Mouse (Mus musculus) T-helper 17 cell (primary cell): ENCODE results near the gene Axdnd1.

Experiments
- in situ Hi-C, 2 experiments: fragments of 300-600 bp; cut with MboI, MseI; formaldehyde crosslinking; loops; 1 replicate in 1 of 2; 2 replicates in 1 of 2; pipeline ENCODE4 v1.15.1; 2025; ENCODE audit warnings: high pct_unique_total_duplicates in 2 of 2

The Axdnd1 gene

DNA sequence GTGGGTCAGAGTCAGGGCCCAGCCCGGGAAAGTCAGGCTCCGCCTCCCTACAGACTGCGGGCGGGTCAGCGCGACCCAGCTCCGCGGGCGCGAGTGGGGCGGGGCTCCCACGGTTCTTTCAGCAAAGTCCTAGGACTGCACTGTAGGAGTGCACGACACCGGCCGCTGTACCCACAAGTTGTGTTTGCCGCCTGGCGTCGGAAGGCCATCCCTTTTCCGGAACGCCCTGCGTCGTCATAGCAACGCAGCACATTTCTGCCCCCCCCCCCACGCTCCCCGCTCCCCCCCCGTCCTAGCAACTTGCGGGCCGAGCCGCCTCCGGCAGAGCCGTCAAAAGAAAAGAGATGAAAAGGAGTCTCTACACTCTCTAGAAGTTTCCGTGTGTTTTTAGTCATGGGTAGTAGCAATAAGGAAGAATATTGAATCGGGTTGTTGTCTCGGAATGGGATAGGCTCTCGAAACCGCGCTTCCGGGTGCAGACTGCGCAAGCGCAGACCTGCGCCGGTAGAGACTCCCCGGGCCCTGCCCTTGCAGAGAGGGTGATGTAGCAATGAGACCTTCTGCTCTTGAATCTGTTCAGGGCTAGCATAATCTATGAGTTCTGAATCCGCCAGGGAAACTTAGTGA lies at the start of gene Axdnd1:
Axdnd1 (minus strand) TSS at position 489 of the 627 bp plus-strand sequence.
- in situ Hi-C loops: loop anchor here in 1 of 2 experiments (5.0 kb wide), 1 partner anchor 212 kb away; no protein-coding TSS in a partner anchor

DNA sequence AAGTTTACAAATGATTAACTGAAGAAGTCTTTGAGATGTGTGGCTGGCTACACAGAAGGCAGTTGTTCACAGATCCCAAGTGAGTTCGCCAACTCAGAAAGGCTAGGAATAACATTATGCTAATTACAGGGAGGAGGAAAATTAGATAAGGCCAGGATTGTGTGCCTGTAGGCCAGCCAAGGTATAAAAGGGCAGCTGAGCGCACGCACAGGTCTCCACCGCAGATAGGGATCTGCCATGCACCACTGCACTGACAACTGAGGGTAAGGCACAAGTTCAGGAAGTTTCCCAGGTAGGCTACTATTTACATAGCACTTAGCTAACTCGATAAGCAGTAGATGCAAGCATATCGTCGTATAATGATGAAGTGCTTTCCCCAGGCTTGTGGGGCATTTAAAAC lies 49.6 kb upstream of the Axdnd1 start:
- in situ Hi-C loops: no loop called here

DNA sequence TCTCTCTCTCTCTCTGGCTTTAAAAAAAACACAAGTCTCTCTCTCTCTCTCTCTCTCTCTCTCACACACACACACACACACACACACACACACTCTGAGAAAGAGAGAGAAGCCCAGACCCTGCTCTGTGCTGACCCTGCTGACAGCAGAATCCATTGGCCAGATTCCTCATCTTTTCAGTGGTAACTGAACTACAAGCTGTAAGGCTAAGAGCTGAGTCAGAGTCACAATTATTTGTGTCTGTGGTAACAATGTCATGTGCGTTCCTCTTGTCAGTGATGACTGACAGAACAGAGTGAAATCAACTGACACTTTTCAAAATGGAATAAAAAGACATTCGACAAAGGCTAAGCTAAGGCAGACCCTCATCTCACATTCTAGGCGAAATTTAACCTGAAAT lies 47.6 kb upstream of the Axdnd1 start:
- in situ Hi-C loops: no loop called here

DNA sequence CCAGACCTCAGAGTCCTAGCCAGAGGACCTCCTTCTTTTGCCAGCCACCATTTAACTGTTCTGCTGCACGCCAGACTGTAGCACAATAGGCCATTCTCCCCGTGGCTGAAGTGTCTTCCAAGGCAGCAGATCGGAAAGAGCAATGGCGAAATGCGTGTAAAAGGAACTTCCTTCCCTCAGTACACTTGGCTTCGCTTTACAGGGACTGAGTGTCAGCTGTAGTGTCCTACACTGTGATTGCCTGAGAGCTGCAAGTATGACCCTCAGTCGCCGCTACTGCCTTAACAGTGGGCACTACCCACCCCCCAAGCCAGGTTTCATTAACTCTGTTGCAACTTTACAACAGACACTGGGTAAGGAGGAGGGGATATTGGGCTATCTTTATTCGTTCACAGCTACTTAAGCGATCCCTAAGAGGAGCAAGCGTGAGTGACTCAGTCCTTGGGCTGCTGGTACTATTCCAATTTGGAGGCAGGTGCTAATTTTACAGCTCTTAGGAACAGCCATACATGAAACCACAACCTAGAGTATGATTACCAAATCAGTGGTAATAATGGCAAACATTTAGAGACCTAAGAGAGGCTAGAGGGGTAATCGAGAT lies 46.8 kb upstream of the Axdnd1 start:
- in situ Hi-C loops: no loop called here

DNA sequence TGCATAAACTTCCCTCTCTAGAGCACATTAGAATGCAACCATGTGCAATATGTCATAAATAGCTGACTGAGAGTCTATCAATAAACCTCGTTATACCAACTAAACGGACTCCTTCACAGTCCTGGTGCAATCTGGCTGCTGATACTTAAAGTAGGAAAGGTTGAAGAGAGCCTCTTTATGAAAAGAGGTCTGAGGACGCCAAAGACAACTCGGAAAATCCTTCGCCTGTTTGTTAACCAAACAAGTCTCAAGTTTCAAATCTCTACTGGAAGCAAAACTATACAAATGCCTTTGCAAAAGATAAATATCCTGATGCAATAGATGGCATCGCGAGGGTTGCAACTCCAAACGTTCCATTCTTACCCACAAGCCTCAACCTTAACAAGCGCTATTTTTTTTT lies 44.0 kb upstream of the Axdnd1 start:
- in situ Hi-C loops: no loop called here

DNA sequence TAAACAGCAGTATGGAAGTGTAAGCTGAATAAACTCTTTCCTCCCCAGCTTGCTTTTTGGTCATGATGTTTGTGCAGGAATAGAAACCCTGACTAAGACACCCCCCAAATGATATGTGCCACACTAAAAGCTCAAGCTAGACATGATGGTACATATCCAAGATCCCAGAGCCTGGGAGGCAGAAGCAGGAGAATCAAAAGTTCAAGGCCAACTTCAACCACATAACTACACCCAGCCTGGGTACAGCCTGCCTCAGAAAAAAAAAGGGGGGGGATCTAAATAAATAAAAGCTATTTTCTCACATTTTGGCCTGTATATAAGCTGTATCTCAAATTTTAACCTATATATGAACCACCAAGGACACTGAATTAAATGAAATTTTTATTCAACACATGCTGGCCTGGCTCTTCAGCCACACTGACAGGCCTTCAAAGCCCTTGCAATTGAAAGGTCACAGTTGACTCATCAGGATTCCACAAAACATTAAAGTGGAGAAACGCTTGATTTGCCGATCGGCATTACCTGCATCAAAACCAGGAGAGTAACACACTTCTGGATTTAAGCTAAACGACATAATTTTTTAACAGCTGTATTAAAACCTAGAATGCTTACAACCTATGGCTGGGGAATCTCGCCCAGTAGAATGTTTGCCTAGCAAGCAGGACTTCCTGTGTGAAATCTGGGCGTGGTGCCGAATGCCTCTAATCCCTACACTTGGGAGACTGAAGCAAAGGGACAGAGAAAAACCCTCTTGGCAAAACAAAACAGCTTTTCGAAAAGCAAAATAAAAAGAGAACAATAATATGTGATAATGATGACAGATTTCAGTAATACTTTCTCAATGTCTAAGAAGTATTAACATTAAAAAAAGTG lies 43.3 kb upstream of the Axdnd1 start:
- in situ Hi-C loops: no loop called here

DNA sequence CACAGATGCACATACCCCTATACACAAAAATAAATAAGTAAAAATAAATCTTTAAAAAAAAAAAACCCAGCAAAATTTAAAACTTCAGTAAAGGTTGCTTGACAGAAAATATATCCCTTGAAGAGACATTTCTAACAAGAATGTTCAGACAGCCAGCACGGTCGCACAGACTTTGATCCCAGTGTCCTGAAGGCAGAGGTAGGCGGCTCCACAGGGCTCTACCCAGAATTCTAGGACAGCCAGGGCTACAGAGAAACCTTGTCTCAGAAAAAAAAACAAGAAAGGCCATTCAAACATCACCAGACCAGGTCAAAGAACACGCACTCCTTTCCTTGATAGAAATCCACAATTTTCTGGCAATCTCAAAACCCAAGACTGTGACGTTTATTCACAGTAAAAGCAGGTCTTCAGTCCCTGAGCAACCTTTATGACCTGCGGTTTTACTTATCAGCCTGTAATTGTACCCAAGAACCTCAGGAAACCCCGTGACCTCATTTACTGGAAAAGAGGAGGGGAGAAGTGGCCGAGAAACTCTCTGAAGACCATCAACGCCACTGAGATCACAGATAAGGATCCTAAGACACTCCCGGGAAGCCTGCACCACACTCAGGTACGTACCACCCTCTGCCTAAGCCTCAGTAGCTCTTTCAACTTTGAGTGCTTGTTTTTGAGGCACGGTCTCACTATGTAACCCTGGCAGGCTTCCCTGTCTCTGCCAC lies 41.5 kb upstream of the Axdnd1 start:
- in situ Hi-C loops: no loop called here

DNA sequence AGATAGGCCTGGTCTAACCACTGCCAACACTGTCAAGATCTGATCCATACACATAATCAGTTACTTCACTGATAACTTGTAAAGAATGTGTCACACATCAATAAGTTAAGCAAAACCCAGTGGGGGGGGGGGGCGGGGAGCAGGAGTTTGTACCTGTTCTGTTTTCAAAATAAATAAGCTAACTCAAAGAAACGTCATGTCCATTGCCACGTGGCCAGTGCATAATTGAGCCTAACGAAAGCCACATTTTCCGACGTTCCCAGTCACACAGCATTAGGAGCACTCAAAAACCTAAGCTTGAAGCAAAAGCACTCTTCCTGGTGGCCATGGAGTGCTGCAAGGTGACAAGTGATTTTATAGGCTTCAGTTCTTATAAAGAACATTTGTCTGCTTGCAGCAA lies 40.1 kb upstream of the Axdnd1 start:
- in situ Hi-C loops: no loop called here

DNA sequence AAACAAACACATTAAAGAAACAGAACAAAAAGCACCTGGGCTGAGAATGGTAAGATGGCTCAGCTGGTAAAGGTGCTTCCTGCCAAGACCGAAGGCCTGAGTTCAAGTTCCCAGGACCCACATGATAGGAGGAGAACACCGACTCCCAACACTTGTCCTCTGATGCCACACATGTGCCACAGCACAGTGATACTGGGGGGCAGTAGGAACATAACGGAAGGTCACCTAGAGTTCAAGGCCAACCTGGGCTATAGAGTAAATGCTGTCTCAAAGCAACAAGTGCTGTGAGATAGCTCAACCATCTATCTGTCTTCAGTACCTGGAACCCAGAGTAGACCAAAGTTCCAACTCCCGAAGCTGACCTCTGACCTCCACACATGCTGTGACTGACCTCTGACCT lies 39.3 kb upstream of the Axdnd1 start:
- in situ Hi-C loops: no loop called here

DNA sequence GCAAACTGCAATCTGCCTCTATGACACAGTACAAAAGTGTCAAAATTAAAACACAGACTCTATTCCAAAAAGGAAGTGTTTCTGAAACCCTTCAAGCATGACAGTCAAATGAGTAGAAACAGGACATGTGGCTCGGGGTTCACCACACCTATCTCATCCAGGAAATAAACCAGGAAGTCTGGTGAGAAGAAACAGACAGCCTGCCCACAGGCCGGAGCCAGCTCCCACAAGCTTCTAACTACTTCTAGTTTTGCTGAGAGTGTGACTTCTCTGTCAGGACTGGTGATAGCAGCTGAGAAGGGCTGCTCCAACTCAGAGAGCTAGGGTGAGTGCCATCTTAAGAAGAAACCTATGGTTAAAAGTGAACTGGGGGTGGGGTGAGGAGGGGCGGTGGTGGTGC lies 38.7 kb upstream of the Axdnd1 start:
- in situ Hi-C loops: no loop called here

DNA sequence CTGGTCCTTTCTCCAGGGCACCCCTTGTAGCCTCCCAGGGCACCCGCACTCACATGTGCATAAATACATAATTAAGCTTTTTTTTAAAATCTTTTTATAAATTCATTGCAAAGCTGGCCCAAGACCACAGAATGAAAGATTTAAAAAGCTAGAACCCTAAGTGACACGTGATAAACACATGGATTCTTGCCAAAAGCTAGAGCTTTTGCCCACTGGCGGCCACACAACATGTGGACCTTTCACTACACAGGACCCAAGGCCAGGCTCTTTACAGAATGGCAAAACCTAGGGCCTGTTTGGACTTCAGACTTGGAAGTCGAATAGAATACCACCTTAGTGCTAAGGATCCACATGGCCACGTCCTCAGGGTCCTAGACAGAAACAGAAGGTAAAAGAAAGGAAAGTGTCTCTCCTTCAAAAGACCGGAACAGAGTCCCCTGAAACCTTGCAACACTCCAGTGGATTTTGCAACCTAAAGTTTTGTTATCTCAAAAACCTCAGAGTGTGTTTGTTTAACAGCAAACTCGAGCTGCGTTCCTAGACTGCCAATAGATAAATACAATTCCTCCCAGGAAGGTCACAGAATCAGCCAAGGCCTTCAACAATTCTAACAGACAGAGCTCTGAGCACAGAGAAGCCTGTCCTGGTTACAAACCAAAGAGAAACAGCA lies 37.6 kb upstream of the Axdnd1 start:
- in situ Hi-C loops: no loop called here

DNA sequence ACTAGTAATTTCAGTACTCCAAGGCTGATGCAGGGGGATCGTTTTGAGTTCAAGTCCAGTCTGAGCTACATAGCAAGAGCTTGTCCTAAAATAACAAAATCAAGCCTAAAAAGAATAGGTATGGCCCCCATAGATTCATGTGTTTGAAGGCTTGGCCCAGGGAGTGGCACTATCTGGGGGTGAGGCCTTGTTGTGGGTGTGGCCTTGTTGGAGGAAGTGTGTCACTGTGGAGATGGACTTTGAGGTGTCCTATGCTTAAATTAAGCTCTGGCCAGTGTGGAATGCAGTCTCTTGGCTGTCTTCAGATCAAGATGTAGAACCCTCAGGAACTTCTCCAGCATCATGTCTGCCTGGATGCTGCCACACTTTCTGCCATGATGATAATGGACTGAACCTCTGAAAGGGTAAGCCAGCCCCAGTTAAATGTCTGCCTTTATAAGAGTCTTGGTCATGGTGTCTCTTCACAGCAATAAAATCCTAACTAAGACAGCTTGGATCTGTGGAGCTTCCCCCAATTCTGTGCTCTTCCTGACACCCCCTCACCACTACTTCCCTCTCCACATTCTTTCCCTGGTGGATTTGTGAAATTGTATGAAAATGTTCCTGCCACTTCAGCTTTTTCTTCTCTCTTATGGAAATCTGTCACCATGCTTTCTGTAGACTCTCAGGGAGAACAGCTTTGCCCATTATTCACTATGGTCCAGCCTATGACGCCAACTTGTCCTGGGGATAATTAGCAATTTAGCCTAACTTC lies 34.2 kb upstream of the Axdnd1 start:
- in situ Hi-C loops: no loop called here

DNA sequence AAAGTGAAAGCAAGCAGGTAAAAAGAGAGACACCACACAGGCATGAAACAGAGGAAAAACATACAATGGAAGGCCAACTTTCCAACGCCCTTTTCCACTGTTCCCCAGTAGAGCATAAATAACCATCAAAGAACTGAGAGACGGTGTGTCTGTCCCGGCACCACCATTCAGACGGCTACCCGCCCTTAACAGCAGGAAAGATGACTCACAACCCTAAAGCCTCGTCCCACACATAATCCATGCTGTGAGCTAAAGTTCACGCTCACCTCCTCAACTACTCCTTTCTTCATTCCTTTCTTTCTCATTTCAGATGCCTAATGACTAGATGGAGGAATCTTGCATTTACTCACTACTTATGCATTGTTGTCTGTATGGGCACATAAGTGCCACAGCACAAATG lies 33.4 kb upstream of the Axdnd1 start:
- in situ Hi-C loops: no loop called here

DNA sequence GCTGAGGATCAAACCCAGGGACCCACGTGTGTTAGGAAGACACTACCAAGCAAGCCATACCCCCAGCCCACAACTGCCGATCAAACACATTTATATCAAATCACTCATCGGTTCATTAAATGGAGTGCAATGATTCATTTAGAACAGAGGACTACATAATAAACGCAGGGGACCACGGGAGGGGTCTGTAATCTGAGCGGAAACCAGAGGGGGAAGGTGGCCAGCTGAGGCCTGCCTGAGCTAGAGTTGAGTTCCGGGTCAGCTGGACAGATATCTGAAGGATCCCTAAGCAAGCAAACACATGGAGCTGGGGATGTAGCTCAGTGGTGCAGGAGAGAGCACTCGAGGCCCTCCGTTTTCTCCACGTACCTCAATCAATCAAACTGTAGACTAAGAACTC lies 32.9 kb upstream of the Axdnd1 start:
- in situ Hi-C loops: no loop called here

DNA sequence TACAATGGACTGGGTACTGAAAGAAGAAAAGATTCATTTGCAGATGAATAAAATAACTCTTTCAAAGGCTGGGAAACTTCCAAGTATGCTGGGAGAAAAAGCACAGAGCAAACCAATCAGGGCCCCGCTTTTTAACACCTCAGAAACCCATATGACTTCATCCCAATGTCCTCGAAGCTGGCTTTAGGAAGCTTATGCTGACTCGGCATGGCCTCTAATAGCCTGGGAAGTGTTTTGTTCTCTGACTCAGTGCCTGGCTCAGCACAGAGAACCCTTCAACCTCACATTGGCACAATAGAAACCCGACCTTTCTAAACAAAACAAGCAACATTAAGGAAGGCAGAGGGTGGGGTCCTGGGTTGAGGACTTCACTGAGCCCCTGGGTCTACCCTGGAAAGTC lies 29.5 kb upstream of the Axdnd1 start:
- in situ Hi-C loops: no loop called here

DNA sequence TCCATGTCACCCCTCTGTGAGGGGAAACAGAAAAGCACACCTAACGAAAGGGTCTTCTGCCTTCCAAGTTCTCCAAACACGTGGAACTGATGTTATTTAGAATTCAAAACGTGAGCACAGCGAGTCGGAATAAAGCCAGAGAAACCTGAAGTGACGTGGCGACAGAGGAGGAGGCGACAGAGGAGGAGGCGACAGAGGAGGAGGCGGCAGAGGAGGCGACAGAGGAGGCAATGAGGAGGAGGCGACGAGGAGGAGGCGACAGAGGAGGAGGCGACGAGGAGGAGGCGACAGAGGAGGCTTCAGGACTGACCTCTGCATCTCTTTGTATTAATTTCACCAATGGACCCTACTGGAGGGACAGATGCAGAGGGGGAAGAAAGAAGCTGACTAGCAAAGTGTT lies 28.7 kb upstream of the Axdnd1 start:
- in situ Hi-C loops: no loop called here

DNA sequence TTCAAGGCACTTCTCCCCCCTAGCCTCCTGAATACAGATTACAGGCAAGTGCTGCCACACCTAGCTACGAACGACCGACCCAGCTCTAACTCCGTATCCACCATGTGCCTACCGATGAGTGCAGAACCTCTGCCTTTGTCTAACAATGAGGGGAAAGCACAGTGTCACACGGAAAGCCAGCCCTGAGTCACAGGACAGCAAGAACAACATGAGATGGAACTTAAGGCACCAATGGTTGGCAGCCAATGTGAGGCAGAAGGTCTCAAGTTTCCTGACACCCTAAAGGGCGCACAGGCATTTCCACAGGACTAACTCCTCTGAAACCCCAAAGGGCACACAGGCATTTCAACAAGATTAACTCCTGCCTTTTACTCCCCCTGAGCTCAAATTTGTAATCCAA lies 28.1 kb upstream of the Axdnd1 start:
- in situ Hi-C loops: no loop called here

DNA sequence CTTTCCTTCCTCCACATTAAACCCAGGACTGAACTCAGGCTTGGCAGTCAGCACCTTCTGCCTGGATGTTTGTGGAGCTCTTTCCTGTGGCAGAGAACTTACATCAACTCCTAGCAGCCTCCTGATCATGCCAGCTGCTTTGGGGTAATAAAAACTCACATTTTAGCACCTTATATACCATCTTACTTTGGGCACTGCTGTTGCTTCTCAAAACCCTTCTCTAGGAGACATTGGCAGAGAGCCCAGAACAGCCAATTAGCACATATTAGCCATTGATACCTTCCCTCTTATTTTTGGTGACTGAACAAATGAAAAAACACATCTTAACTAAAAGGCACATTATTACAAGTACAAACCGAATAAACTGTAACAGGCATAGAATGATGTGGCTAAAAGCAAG lies 24.1 kb upstream of the Axdnd1 start:
- in situ Hi-C loops: no loop called here

DNA sequence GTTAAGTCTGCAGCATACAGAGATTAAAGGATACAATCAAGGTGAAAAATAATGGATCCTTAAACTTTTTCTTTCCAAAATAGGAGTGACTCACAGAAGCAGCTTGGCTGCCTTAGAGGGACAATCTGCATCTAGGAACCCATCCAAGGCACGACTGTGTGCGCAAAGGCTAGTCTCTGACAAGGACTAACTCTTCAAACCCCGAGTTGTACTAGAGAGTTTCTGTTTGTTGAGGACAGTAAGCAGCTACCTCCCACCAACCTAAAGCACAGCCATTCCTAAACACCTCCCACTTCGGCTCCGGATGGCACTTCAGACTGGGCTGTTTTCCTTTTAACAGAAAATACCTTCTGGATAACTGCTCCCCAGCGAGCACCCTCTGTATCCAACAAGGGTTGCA lies 21.8 kb upstream of the Axdnd1 start:
- in situ Hi-C loops: no loop called here

DNA sequence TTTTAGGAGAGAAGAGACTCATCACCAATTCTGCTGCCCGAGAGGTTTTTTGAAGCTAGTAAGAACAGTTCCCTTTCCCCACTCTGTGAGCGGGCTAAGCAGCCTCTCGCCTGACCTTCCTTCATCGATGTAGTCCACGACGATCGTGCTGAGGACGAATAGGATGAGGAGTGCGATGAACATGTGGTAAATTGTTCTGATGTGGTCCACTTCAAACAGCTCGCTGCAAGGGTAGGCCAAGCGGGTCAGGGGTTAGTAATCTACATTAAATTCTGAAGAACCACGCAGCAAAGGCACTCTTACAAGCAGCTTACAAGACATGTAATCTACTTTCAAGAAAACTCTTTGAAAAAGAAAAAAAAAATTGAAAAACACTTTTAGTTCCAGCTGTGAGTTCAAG lies 21.3 kb upstream of the Axdnd1 start:
- in situ Hi-C loops: no loop called here

DNA sequence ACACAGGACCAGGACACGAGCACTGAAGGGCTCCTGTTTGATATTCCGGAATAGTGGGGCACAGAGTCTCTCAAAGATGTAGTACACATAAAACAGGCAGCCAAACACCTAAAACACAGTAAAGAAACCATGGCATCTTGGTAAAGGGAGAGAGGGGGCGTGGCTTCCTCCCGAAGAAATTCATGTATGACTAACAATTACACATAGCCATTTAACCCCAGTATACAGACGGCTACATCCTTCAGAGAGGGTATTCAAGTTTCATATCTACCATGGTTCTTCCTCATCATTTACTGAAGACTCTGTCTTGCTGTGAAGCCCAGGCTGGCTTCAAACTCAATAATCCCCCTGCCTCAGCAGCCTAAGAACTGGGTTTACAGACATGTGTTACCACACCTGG lies 16.8 kb upstream of the Axdnd1 start:
- in situ Hi-C loops: no loop called here
